Mouse (Mus musculus): Measurements from ENCODE around the gene Plvap. TPM values are rescaled to one million over a fixed set of nuclear protein-coding genes. Genes with fewer than 3 reads are reported as not detected.
"Not testable (repeated sequence)": the region's sequence is repeated elsewhere in the genome, so short reads cannot be mapped to it uniquely, and the experiment has no call there.

Plvap gene
- polyA plus RNA-seq, 1 experiment, result 1,109 TPM

GRCm38 (mm10) chr8:71528362-71529073 lies 17.0 kb upstream of the Plvap start:
- no peak for DNase-seq
- Histone ChIP-seq H3K4me1 (ENCODE audit: control insufficient read depth, insufficient read depth, low read length) (peaks cover 8% of the 10 kb centered on the region), H3K4me3 (replicated peaks; ENCODE audit: extremely low read depth, low read depth, low read length) (no peak overlapping the region)
- TF ChIP-seq POLR2A (IDR thresholded peaks at IDR 0.05; ENCODE audit: borderline replicate concordance, extremely low read depth, low read depth, low read length), result peak; percentile 44; the same call in 1 of the 2 replicates
- TF ChIP-seq CTCF (IDR thresholded peaks at IDR 0.05; ENCODE audit: insufficient read depth, low read length), result no peak
- 31% methylated on average over 11 of the region's 11 CpGs for WGBS

- 57% methylated on average over 3 of the region's 3 CpGs for WGBS
- TF ChIP-seq POLR2A (IDR thresholded peaks at IDR 0.05; ENCODE audit: borderline replicate concordance, extremely low read depth, low read depth, low read length) (no peak), CTCF (IDR thresholded peaks at IDR 0.05; ENCODE audit: insufficient read depth, low read length) (no peak)
- no peak for DNase-seq
- peaks cover 8% of the 10 kb centered on the region for H3K4me1 ChIP-seq (ENCODE audit: control insufficient read depth, insufficient read depth, low read length)
- H3K4me3 ChIP-seq (replicated peaks; ENCODE audit: extremely low read depth, low read depth, low read length), result no peak overlapping the region
Measured at GRCm38 (mm10) chr8:71527162-71527870, 15.8 kb upstream of the Plvap start.

GRCm38 (mm10) chr8:71526272-71526671 lies 14.7 kb upstream of the Plvap start:
- Histone ChIP-seq H3K4me3 (replicated peaks; ENCODE audit: extremely low read depth, low read depth, low read length) (no peak overlapping the region), H3K4me1 (ENCODE audit: control insufficient read depth, insufficient read depth, low read length) (peaks cover 10% of the 10 kb centered on the region)
- TF ChIP-seq CTCF (IDR thresholded peaks at IDR 0.05; ENCODE audit: insufficient read depth, low read length) (no peak), POLR2A (IDR thresholded peaks at IDR 0.05; ENCODE audit: borderline replicate concordance, extremely low read depth, low read depth, low read length) (no peak)
- no peak for DNase-seq
- WGBS, result 31% methylated on average over 6 of the region's 6 CpGs

GRCm38 (mm10) chr8:71525226-71526050 lies 13.9 kb upstream of the Plvap start, which contains the start of gene Ccdc194:
Gene Ccdc194 (minus strand): TSS chr8:71525711.
- 46% methylated on average over 46 of the region's 46 CpGs for WGBS
- TF ChIP-seq POLR2A (IDR thresholded peaks at IDR 0.05; ENCODE audit: borderline replicate concordance, extremely low read depth, low read depth, low read length) (no peak), CTCF (IDR thresholded peaks at IDR 0.05; ENCODE audit: insufficient read depth, low read length) (no peak)
- Histone ChIP-seq H3K4me1 (ENCODE audit: control insufficient read depth, insufficient read depth, low read length) (peaks cover 8% of the 10 kb centered on the region), H3K4me3 (replicated peaks; ENCODE audit: extremely low read depth, low read depth, low read length) (no peak within 1 kb of the TSS)
- no peak for DNase-seq

- peak; percentile 97 for DNase-seq
- no peak overlapping the region for H3K4me3 ChIP-seq (replicated peaks; ENCODE audit: extremely low read depth, low read depth, low read length)
- H3K4me1 ChIP-seq (ENCODE audit: control insufficient read depth, insufficient read depth, low read length), result peaks cover 8% of the 10 kb centered on the region; the same call in 1 of the 2 replicates
- TF ChIP-seq CTCF (IDR thresholded peaks at IDR 0.05; ENCODE audit: insufficient read depth, low read length) (peak; percentile 88), POLR2A (IDR thresholded peaks at IDR 0.05; ENCODE audit: borderline replicate concordance, extremely low read depth, low read depth, low read length) (no peak)
- 7% methylated on average over 17 of the region's 17 CpGs for WGBS
Measured at GRCm38 (mm10) chr8:71521634-71522033, 10.1 kb upstream of the Plvap start.

GRCm38 (mm10) chr8:71519037-71519825 lies 7.7 kb upstream of the Plvap start:
- not testable (repeated sequence) for H3K4me1 ChIP-seq (ENCODE audit: control insufficient read depth, insufficient read depth, low read length); H3K4me3 ChIP-seq (replicated peaks; ENCODE audit: extremely low read depth, low read depth, low read length)
- peak; percentile 42 for DNase-seq
- TF ChIP-seq CTCF (IDR thresholded peaks at IDR 0.05; ENCODE audit: insufficient read depth, low read length), result peak; percentile 75
- WGBS, result 25% methylated on average over 10 of the region's 10 CpGs

GRCm38 (mm10) chr8:71516786-71517185 lies 5.2 kb upstream of the Plvap start:
- 13% methylated on average over 6 of the region's 6 CpGs for WGBS
- DNase-seq, result no peak
- H3K4me3 ChIP-seq (replicated peaks; ENCODE audit: extremely low read depth, low read depth, low read length), result no peak overlapping the region
- TF ChIP-seq POLR2A (IDR thresholded peaks at IDR 0.05; ENCODE audit: borderline replicate concordance, extremely low read depth, low read depth, low read length) (no peak), CTCF (IDR thresholded peaks at IDR 0.05; ENCODE audit: insufficient read depth, low read length) (no peak)
- peaks cover 10% of the 10 kb centered on the region for H3K4me1 ChIP-seq (ENCODE audit: control insufficient read depth, insufficient read depth, low read length)

GRCm38 (mm10) chr8:71515043-71515442 lies 3.5 kb upstream of the Plvap start:
- DNase-seq, result no peak
- TF ChIP-seq POLR2A (IDR thresholded peaks at IDR 0.05; ENCODE audit: borderline replicate concordance, extremely low read depth, low read depth, low read length), result no peak
- no peak for TF ChIP-seq CTCF (IDR thresholded peaks at IDR 0.05; ENCODE audit: insufficient read depth, low read length)
- 78% methylated on average over 5 of the region's 5 CpGs for WGBS

More at GRCm38 (mm10) chr8:71515043-71515442, 3.5 kb upstream of the Plvap start:
- peaks cover 8% of the 10 kb centered on the region for H3K4me1 ChIP-seq (ENCODE audit: control insufficient read depth, insufficient read depth, low read length)
- no peak overlapping the region for H3K4me3 ChIP-seq (replicated peaks; ENCODE audit: extremely low read depth, low read depth, low read length)
